Mouse (Mus musculus): ENCODE results near the gene Wwox. TPM values are rescaled to one million over a fixed set of nuclear protein-coding genes. Genes with fewer than 3 reads are reported as not detected.

The Wwox gene
- polyA plus RNA-seq, 1 experiment from 2014 or later, result 16.3 TPM

GRCm38 (mm10) chr8:114504889-114505288 lies 65.4 kb downstream of the Wwox start:
- no peak overlapping the region for H3K4me3 ChIP-seq (replicated peaks; ENCODE audit: low read depth, low read length)
- H3K9me3 ChIP-seq (replicated peaks; ENCODE audit: low read length), result no peaks in the 10 kb centered on the region
- no peak for DNase-seq (ENCODE audit: low spot score)
- no peaks in the 10 kb centered on the region for H3K27me3 ChIP-seq (ENCODE audit: insufficient read depth, low read length)
- H3K27ac ChIP-seq, result no peak overlapping the region
- H3K4me2 ChIP-seq (ENCODE audit: low read length), result 0 out of 2 replicates have a peak overlapping the region, but pooled peaks have one; percentile 10
- TF ChIP-seq CTCF (IDR thresholded peaks at IDR 0.05; ENCODE audit: low read depth), result no peak
- no peaks in the 10 kb centered on the region for H3K36me3 ChIP-seq (ENCODE audit: insufficient read depth, low read length)
- H3K4me1 ChIP-seq (replicated peaks; ENCODE audit: insufficient read depth, low read length), result no peaks in the 10 kb centered on the region
- H3K9ac ChIP-seq (ENCODE audit: low read depth, low read length), result no peak overlapping the region
- no peak for ATAC-seq (replicated peaks; ENCODE audit: low FRiP score, low read depth)
- WGBS, result 56% methylated on average over 11 of the region's 11 CpGs

- Histone ChIP-seq H3K27me3 (ENCODE audit: insufficient read depth, low read length) (no peaks in the 10 kb centered on the region), H3K4me2 (ENCODE audit: low read length) (no peak overlapping the region), H3K4me3 (replicated peaks; ENCODE audit: low read depth, low read length) (no peak overlapping the region), H3K27ac (no peak overlapping the region), H3K36me3 (ENCODE audit: insufficient read depth, low read length) (no peaks in the 10 kb centered on the region), H3K4me1 (replicated peaks; ENCODE audit: insufficient read depth, low read length) (no peaks in the 10 kb centered on the region), H3K9me3 (replicated peaks; ENCODE audit: low read length) (no peaks in the 10 kb centered on the region), H3K9ac (ENCODE audit: low read depth, low read length) (no peak overlapping the region)
- ATAC-seq (replicated peaks; ENCODE audit: low FRiP score, low read depth), result no peak
- no peak for TF ChIP-seq CTCF (IDR thresholded peaks at IDR 0.05; ENCODE audit: low read depth)
- DNase-seq (ENCODE audit: low spot score), result peak; percentile 12
- WGBS, result 68% methylated on average over 18 of the region's 18 CpGs
These were observed 66.2 kb downstream of the Wwox start for GRCm38 (mm10) chr8:114505351-114506347.

- Histone ChIP-seq H3K9ac (ENCODE audit: low read depth, low read length) (no peak overlapping the region), H3K27ac (no peak overlapping the region), H3K9me3 (replicated peaks; ENCODE audit: low read length) (no peaks in the 10 kb centered on the region), H3K36me3 (ENCODE audit: insufficient read depth, low read length) (no peaks in the 10 kb centered on the region), H3K4me3 (replicated peaks; ENCODE audit: low read depth, low read length) (no peak overlapping the region), H3K4me2 (ENCODE audit: low read length) (no peak overlapping the region), H3K27me3 (ENCODE audit: insufficient read depth, low read length) (no peaks in the 10 kb centered on the region), H3K4me1 (replicated peaks; ENCODE audit: insufficient read depth, low read length) (peaks cover 7% of the 10 kb centered on the region; the same call in 1 of the 2 replicates)
- WGBS, result 45% methylated on average over 7 of the region's 7 CpGs
- ATAC-seq (replicated peaks; ENCODE audit: low FRiP score, low read depth) (no peak), DNase-seq (ENCODE audit: low spot score) (no peak)
- TF ChIP-seq CTCF (IDR thresholded peaks at IDR 0.05; ENCODE audit: low read depth), result no peak
These were observed 67.9 kb downstream of the Wwox start for GRCm38 (mm10) chr8:114507404-114507803.

- H3K27ac ChIP-seq, result no peak overlapping the region
- no peak overlapping the region for H3K4me3 ChIP-seq (replicated peaks; ENCODE audit: low read depth, low read length)
- DNase-seq (ENCODE audit: low spot score) (no peak), ATAC-seq (replicated peaks; ENCODE audit: low FRiP score, low read depth) (no peak)
- H3K36me3 ChIP-seq (ENCODE audit: insufficient read depth, low read length), result no peaks in the 10 kb centered on the region
- 32% methylated on average over 1 of the region's 1 CpGs for WGBS
- TF ChIP-seq CTCF (IDR thresholded peaks at IDR 0.05; ENCODE audit: low read depth), result no peak
- H3K4me1 ChIP-seq (replicated peaks; ENCODE audit: insufficient read depth, low read length), result peaks cover 7% of the 10 kb centered on the region; the same call in 1 of the 2 replicates
- no peaks in the 10 kb centered on the region for H3K9me3 ChIP-seq (replicated peaks; ENCODE audit: low read length)
- no peak overlapping the region for H3K4me2 ChIP-seq (ENCODE audit: low read length)
- no peak overlapping the region for H3K9ac ChIP-seq (ENCODE audit: low read depth, low read length)
- no peaks in the 10 kb centered on the region; the same call in 1 of the 2 replicates for H3K27me3 ChIP-seq (ENCODE audit: insufficient read depth, low read length)
These were observed 70.8 kb downstream of the Wwox start for GRCm38 (mm10) chr8:114510226-114510625.

- Histone ChIP-seq H3K4me1 (replicated peaks; ENCODE audit: insufficient read depth, low read length) (peaks cover 7% of the 10 kb centered on the region; the same call in 1 of the 2 replicates), H3K4me2 (ENCODE audit: low read length) (no peak overlapping the region), H3K9me3 (replicated peaks; ENCODE audit: low read length) (no peaks in the 10 kb centered on the region), H3K27ac (no peak overlapping the region), H3K36me3 (ENCODE audit: insufficient read depth, low read length) (no peaks in the 10 kb centered on the region), H3K27me3 (ENCODE audit: insufficient read depth, low read length) (no peaks in the 10 kb centered on the region; the same call in 1 of the 2 replicates), H3K9ac (ENCODE audit: low read depth, low read length) (no peak overlapping the region), H3K4me3 (replicated peaks; ENCODE audit: low read depth, low read length) (no peak overlapping the region)
- TF ChIP-seq CTCF (IDR thresholded peaks at IDR 0.05; ENCODE audit: low read depth), result no peak
- 43% methylated on average over 26 of the region's 26 CpGs for WGBS
- DNase-seq (ENCODE audit: low spot score) (peak; percentile 20), ATAC-seq (replicated peaks; ENCODE audit: low FRiP score, low read depth) (no peak)
These were observed 72.8 kb downstream of the Wwox start for GRCm38 (mm10) chr8:114512075-114512935.

GRCm38 (mm10) chr8:114514692-114515091 lies 75.2 kb downstream of the Wwox start:
- peaks cover 7% of the 10 kb centered on the region; the same call in 1 of the 2 replicates for H3K4me1 ChIP-seq (replicated peaks; ENCODE audit: insufficient read depth, low read length)
- H3K4me3 ChIP-seq (replicated peaks; ENCODE audit: low read depth, low read length), result no peak overlapping the region
- no peak overlapping the region for H3K4me2 ChIP-seq (ENCODE audit: low read length)
- ATAC-seq (replicated peaks; ENCODE audit: low FRiP score, low read depth) (no peak), DNase-seq (ENCODE audit: low spot score) (no peak)
- 64% methylated on average over 11 of the region's 11 CpGs for WGBS
- no peak overlapping the region for H3K9ac ChIP-seq (ENCODE audit: low read depth, low read length)
- no peak overlapping the region for H3K27ac ChIP-seq
- no peaks in the 10 kb centered on the region for H3K9me3 ChIP-seq (replicated peaks; ENCODE audit: low read length)
- no peak for TF ChIP-seq CTCF (IDR thresholded peaks at IDR 0.05; ENCODE audit: low read depth)
- no peaks in the 10 kb centered on the region; the same call in 1 of the 2 replicates for H3K27me3 ChIP-seq (ENCODE audit: insufficient read depth, low read length)
- no peaks in the 10 kb centered on the region for H3K36me3 ChIP-seq (ENCODE audit: insufficient read depth, low read length)

Data from kidney, postnatal 0 days (tissue).